Mouse (Mus musculus): ENCODE data around the gene Pus3. TPM values are rescaled to one million over a fixed set of nuclear protein-coding genes. Genes with fewer than 3 reads are reported as not detected.

Gene Pus3
- total RNA-seq (2023): 29.5 TPM

GRCm38 (mm10) chr9:35558257-35559008 lies at the start of gene Pus3, which contains the start of gene Ddx25:
Gene Pus3 (plus strand): TSS chr9:35558595.
Gene Ddx25 (minus strand): TSS chr9:35558528.

GRCm38 (mm10) chr9:35518169-35518568 lies 40.2 kb upstream of the Pus3 start, which contains the start of gene Gm1113:
Gene Gm1113 (minus strand): TSS chr9:35518269.

GRCm38 (mm10) chr9:35569571-35570534 lies 11.5 kb downstream of the Pus3 start, which contains the start of the genes Pate2 and Hyls1:
Gene Pate2 (plus strand): TSS chr9:35570284.
Gene Hyls1 (minus strand): TSS chr9:35570398.

DNA sequence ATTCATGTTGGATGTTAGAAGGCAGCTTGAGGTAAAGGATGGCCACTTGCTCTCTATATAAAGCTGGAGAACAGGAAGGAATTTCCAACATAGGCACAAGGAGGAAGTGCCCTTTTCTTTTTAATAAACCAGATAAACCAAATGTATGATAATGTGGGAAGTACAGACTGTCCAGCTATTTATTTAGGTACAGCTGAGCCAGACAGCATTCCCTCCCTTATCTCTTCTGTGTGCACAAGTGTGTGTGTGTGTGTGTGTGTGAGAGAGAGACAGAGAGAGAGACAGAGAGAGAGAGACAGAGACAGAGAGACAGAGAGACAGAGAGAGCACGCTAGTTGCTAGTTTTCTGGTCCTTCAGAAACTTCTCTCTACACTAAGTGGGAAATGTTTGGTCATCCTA lies 53.4 kb downstream of the Pus3 start, which contains the start of gene Pate4:
Gene Pate4 (minus strand): TSS at position 101 of the 400 bp plus-strand sequence.

Other genes with a start within 250 kb of the Pus3 start
- 28.0 TPM for gene Cdon, start 137.5 kb upstream of the Pus3 start, total RNA-seq (2023)
- not detected for gene Gm1113, start 40.3 kb upstream of the Pus3 start, total RNA-seq (2023)
- gene Ddx25, start 67 bp upstream of the Pus3 start, total RNA-seq (2023): 0.12 TPM
- not detected for gene Pate2, start 11.7 kb downstream of the Pus3 start, total RNA-seq (2023)
- 8.9 TPM for gene Hyls1, start 11.8 kb downstream of the Pus3 start, total RNA-seq (2023)
- not detected for gene Pate4, start 53.3 kb downstream of the Pus3 start, total RNA-seq (2023)
- not detected for gene Pate3, start 89.6 kb downstream of the Pus3 start, total RNA-seq (2023)
- not detected for gene Pate1, start 128.8 kb downstream of the Pus3 start, total RNA-seq (2023)
- not detected for gene Gm17677, start 182.5 kb downstream of the Pus3 start, total RNA-seq (2023)
- not detected for gene Gm17727, start 219.5 kb downstream of the Pus3 start, total RNA-seq (2023)
- not detected for gene Gm27235, start 231.5 kb downstream of the Pus3 start, total RNA-seq (2023)
- gene D730048I06Rik, start 231.5 kb downstream of the Pus3 start, total RNA-seq (2023): not detected

All from CD4-positive naive resting alpha-beta T cell, adult 57 days (primary cell).